Mouse (Mus musculus): ENCODE measurements around the gene Rpl10a. TPM values are rescaled to one million over a fixed set of nuclear protein-coding genes. Genes with fewer than 3 reads are reported as not detected.
A peak's percentile ranks its signal among the peaks of the same experiment; 100 is the strongest.

Rpl10a gene
- polyA plus RNA-seq, 1 experiment from 2014 or later: 487 TPM

DNA sequence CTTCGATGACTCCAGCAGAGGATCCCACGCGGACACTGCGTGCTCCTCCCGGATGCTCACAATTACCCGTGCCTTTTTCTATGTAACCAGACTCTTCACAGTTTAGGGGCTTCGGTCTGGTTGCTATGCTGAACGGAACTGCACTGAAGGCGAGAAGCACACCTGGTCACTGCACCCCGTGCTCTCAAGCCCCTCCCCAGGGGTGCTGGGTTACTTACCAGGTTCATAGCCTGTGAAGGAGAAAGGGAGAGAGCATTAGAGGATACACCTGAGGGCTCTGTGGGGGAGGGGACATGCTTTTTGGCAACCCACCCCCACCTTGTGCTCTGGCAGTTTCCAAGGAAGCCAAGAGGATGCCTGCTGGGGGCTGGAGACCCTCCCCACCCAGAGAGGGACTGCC lies 7.0 kb downstream of the Rpl10a start:
- Histone ChIP-seq H3K4me3 (no peak overlapping the region), H3K27me3 (replicated peaks) (peaks cover 17% of the 10 kb centered on the region), H3K9ac (no peak overlapping the region), H3K9me3 (replicated peaks) (no peaks in the 10 kb centered on the region), H3K4me1 (peaks cover 30% of the 10 kb centered on the region), H3K27ac (no peak overlapping the region), H3K36me3 (peaks cover 79% of the 10 kb centered on the region), H3K4me2 (no peak overlapping the region)
- ATAC-seq: no peak
- 63% methylated on average over 10 of the region's 10 CpGs for WGBS (ENCODE audit: insufficient replicate concordance)

DNA sequence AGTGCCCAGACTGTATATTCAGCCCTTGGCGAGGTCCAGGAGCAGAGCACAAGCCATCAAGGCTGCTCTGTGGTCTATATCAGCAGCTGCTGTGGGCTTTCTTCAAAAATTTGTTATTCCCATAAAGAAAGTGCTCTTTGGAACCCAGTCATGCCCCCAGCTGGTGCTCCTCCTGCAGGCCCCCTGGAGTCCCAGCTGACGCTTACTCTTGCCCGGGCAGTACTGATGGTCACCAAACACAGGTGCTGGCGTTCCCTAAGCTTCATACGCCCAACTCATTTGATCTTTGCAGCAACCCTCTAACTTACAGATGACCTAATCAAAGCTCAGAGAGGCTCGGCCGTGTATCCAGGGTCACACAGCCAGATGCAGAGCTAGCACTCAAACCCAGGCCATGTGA lies 9.3 kb downstream of the Rpl10a start:
- Histone ChIP-seq H3K9ac (no peak overlapping the region), H3K4me1 (peaks cover 33% of the 10 kb centered on the region), H3K9me3 (replicated peaks) (no peaks in the 10 kb centered on the region), H3K4me2 (no peak overlapping the region), H3K27ac (no peak overlapping the region), H3K27me3 (replicated peaks) (peaks cover 35% of the 10 kb centered on the region), H3K4me3 (no peak overlapping the region), H3K36me3 (peaks cover 64% of the 10 kb centered on the region)
- WGBS (ENCODE audit: insufficient replicate concordance): 80% methylated on average over 7 of the region's 7 CpGs
- no peak for ATAC-seq

- peak overlapping the region; percentile 51 for H3K4me2 ChIP-seq
- H3K9me3 ChIP-seq (replicated peaks): no peaks in the 10 kb centered on the region
- H3K27ac ChIP-seq: peak overlapping the region; percentile 41; the same call in 1 of the 2 replicates
- H3K27me3 ChIP-seq (replicated peaks): peaks cover 49% of the 10 kb centered on the region
- peaks cover 50% of the 10 kb centered on the region for H3K36me3 ChIP-seq
- no peak for ATAC-seq
- peak overlapping the region; percentile 17; the same call in 1 of the 2 replicates for H3K9ac ChIP-seq
- H3K4me1 ChIP-seq: peaks cover 51% of the 10 kb centered on the region
- no peak overlapping the region for H3K4me3 ChIP-seq
- WGBS (ENCODE audit: insufficient replicate concordance): 59% methylated on average over 7 of the region's 7 CpGs
Observed at GRCm38 (mm10) chr17:28340578-28340977, 12.3 kb downstream of the Rpl10a start.

GRCm38 (mm10) chr17:28341091-28341490 lies 12.8 kb downstream of the Rpl10a start:
- Histone ChIP-seq H3K9ac (peak overlapping the region; percentile 17; the same call in 1 of the 2 replicates), H3K36me3 (peaks cover 45% of the 10 kb centered on the region), H3K27me3 (replicated peaks) (peaks cover 53% of the 10 kb centered on the region), H3K4me3 (peak overlapping the region; percentile 23), H3K4me2 (peak overlapping the region; percentile 51), H3K27ac (peak overlapping the region; percentile 41; the same call in 1 of the 2 replicates), H3K4me1 (peaks cover 56% of the 10 kb centered on the region), H3K9me3 (replicated peaks) (no peaks in the 10 kb centered on the region)
- WGBS (ENCODE audit: insufficient replicate concordance): 10% methylated on average over 26 of the region's 26 CpGs
- peak; percentile 55 for ATAC-seq

- H3K4me1 ChIP-seq: peaks cover 84% of the 10 kb centered on the region
- ATAC-seq: no peak
- peak overlapping the region; percentile 54; the same call in 1 of the 2 replicates for H3K27ac ChIP-seq
- H3K27me3 ChIP-seq (replicated peaks): peaks cover 81% of the 10 kb centered on the region
- H3K4me2 ChIP-seq: 0 out of 2 replicates have a peak overlapping the region, but pooled peaks have one; percentile 16
- peaks cover 18% of the 10 kb centered on the region for H3K36me3 ChIP-seq
- 36% methylated on average over 4 of the region's 4 CpGs for WGBS (ENCODE audit: insufficient replicate concordance)
- no peak overlapping the region for H3K9ac ChIP-seq
- no peak overlapping the region for H3K4me3 ChIP-seq
- no peaks in the 10 kb centered on the region for H3K9me3 ChIP-seq (replicated peaks)
Observed at GRCm38 (mm10) chr17:28344050-28344607, 15.9 kb downstream of the Rpl10a start.

DNA sequence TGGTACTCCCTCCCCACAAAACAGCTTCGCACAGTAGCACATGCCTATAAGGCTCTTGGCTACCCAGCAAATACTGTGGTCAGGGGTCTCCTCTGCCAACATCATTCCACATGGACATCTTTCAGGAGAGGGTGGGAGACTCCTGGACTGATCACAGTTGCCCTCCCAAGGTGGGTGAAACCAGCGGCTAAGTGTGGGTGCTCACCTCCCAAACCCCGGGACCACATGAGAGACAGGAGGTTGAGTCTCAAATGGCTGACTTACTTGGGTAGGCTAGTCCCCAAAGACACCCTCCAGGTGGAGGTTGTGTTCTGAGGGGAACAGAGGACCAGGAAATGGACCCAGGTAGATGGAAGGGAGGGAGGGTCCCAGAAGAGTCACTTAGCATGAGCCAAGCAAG lies 16.4 kb downstream of the Rpl10a start:
- no peak overlapping the region for H3K4me2 ChIP-seq
- no peak for ATAC-seq
- peak overlapping the region; percentile 54; the same call in 1 of the 2 replicates for H3K27ac ChIP-seq
- H3K9ac ChIP-seq: no peak overlapping the region
- peaks cover 90% of the 10 kb centered on the region for H3K4me1 ChIP-seq
- no peaks in the 10 kb centered on the region for H3K9me3 ChIP-seq (replicated peaks)
- 53% methylated on average over 3 of the region's 3 CpGs for WGBS (ENCODE audit: insufficient replicate concordance)
- H3K27me3 ChIP-seq (replicated peaks): peaks cover 86% of the 10 kb centered on the region
- peaks cover 12% of the 10 kb centered on the region for H3K36me3 ChIP-seq
- H3K4me3 ChIP-seq: no peak overlapping the region

DNA sequence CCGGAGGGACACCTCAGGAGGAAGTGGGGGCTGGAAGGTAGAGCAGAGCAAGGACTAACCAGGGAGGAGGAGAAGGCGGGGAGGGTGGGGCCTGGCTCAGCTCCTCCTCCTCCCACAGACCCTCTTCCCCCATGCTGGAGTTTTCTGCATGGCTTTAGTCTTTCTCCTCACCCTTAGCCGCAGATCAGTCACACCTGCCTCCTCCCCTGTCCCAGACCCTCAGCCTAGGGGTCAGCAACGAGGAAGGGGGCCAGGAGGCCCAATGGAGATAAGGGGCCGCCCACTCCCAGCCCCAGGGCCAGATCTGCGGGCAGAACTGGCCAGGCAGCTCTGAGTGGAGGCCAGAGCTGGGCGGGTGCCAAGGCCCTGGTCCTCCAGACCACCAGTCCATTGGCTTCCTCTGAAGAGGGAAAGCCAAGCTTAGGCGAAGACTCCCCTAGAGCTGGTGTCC lies 17.0 kb downstream of the Rpl10a start:
- 22% methylated on average over 8 of the region's 8 CpGs for WGBS (ENCODE audit: insufficient replicate concordance)
- no peak overlapping the region for H3K9ac ChIP-seq
- peaks cover 90% of the 10 kb centered on the region for H3K27me3 ChIP-seq (replicated peaks)
- H3K9me3 ChIP-seq (replicated peaks): no peaks in the 10 kb centered on the region
- ATAC-seq: no peak
- H3K4me3 ChIP-seq: no peak overlapping the region
- H3K36me3 ChIP-seq: peaks cover 6% of the 10 kb centered on the region
- H3K4me1 ChIP-seq: peaks cover 96% of the 10 kb centered on the region
- peak overlapping the region; percentile 16; the same call in 1 of the 2 replicates for H3K4me2 ChIP-seq
- H3K27ac ChIP-seq: peak overlapping the region; percentile 54

GRCm38 (mm10) chr17:28345882-28346281 lies 17.6 kb downstream of the Rpl10a start:
- no peak for ATAC-seq
- Histone ChIP-seq H3K36me3 (0 out of 2 replicates have a peak, but pooled peaks cover under 1% of the 10 kb centered on the region), H3K9me3 (replicated peaks) (no peaks in the 10 kb centered on the region), H3K4me2 (peak overlapping the region; percentile 16; the same call in 1 of the 2 replicates), H3K9ac (no peak overlapping the region), H3K4me1 (peaks cover 94% of the 10 kb centered on the region), H3K27ac (peak overlapping the region; percentile 54; the same call in 1 of the 2 replicates), H3K27me3 (replicated peaks) (peaks cover 86% of the 10 kb centered on the region), H3K4me3 (no peak overlapping the region)
- WGBS (ENCODE audit: insufficient replicate concordance): 20% methylated on average over 10 of the region's 10 CpGs

GRCm38 (mm10) chr17:28347327-28347726 lies 19.1 kb downstream of the Rpl10a start:
- 67% methylated on average over 10 of the region's 10 CpGs for WGBS (ENCODE audit: insufficient replicate concordance)
- H3K4me2 ChIP-seq: no peak overlapping the region

GRCm38 (mm10) chr17:28348211-28348610 lies 19.9 kb downstream of the Rpl10a start:
- H3K9me3 ChIP-seq (replicated peaks): no peaks in the 10 kb centered on the region
- H3K36me3 ChIP-seq: no peaks in the 10 kb centered on the region
- peak overlapping the region; percentile 89 for H3K4me2 ChIP-seq
- H3K9ac ChIP-seq: peak overlapping the region; percentile 14
- H3K4me1 ChIP-seq: peaks cover 96% of the 10 kb centered on the region
- 45% methylated on average over 6 of the region's 6 CpGs for WGBS (ENCODE audit: insufficient replicate concordance)
- H3K4me3 ChIP-seq: no peak overlapping the region
- no peak for ATAC-seq
- no peak overlapping the region for H3K27ac ChIP-seq
- H3K27me3 ChIP-seq (replicated peaks): peaks cover 76% of the 10 kb centered on the region

More at GRCm38 (mm10) chr17:28347327-28347726, 19.1 kb downstream of the Rpl10a start:
- H3K4me3 ChIP-seq: no peak overlapping the region
- H3K9me3 ChIP-seq (replicated peaks): no peaks in the 10 kb centered on the region
- no peak overlapping the region for H3K27ac ChIP-seq
- peaks cover 96% of the 10 kb centered on the region for H3K4me1 ChIP-seq
- peaks cover 84% of the 10 kb centered on the region for H3K27me3 ChIP-seq (replicated peaks)
- ATAC-seq: no peak
- no peaks in the 10 kb centered on the region for H3K36me3 ChIP-seq
- no peak overlapping the region for H3K9ac ChIP-seq

GRCm38 (mm10) chr17:28349264-28349880 lies 21.1 kb downstream of the Rpl10a start:
- Histone ChIP-seq H3K4me1 (peaks cover 94% of the 10 kb centered on the region), H3K27me3 (replicated peaks) (peaks cover 69% of the 10 kb centered on the region), H3K27ac (peak overlapping the region; percentile 88; the same call in 1 of the 2 replicates), H3K36me3 (no peaks in the 10 kb centered on the region), H3K9me3 (replicated peaks) (no peaks in the 10 kb centered on the region), H3K4me2 (peak overlapping the region; percentile 89), H3K9ac (peak overlapping the region; percentile 78), H3K4me3 (peak overlapping the region; percentile 72)
- WGBS (ENCODE audit: insufficient replicate concordance): 24% methylated on average over 12 of the region's 13 CpGs
- no peak for ATAC-seq

DNA sequence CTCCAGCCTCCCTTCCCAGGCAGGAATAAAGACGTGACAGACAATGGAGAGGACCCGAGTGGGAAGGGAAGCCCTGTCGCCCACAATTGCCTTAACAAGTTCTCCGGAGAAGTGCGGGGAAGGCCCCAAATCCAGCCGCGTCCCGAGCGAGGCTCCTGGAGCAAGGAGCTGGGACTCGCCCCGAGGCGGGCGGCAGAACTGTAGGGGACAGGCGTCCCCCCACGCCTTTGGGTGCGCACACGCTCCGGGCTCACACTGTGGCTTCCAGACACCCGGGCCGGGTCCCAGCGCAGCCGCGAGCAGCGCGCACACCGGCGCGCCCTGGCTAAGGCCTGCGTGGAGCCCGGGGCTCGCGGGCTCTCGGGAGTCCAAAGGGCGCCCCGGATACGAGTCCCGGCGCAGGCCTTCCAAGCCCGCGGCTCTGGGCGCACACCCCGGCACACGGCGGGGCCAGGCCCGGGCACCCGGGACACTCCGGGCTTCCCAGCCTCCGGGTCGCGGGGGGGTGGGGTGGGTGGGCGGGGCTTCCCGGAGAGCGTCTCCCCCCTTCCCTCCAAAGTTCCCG lies 21.7 kb downstream of the Rpl10a start:
- H3K36me3 ChIP-seq: no peaks in the 10 kb centered on the region
- peak overlapping the region; percentile 78 for H3K9ac ChIP-seq
- peaks cover 63% of the 10 kb centered on the region for H3K27me3 ChIP-seq (replicated peaks)
- peak; percentile 30 for ATAC-seq
- H3K4me2 ChIP-seq: peak overlapping the region; percentile 89
- peaks cover 87% of the 10 kb centered on the region for H3K4me1 ChIP-seq
- H3K4me3 ChIP-seq: peak overlapping the region; percentile 72
- H3K9me3 ChIP-seq (replicated peaks): no peaks in the 10 kb centered on the region
- H3K27ac ChIP-seq: peak overlapping the region; percentile 88
- 1% methylated on average over 51 of the region's 54 CpGs for WGBS (ENCODE audit: insufficient replicate concordance)

Measured in liver, embryonic 12.5 days (tissue).